Mouse (Mus musculus) gastrocnemius, adult 2 months (tissue): Measurements from ENCODE around the gene Catip. TPM values are rescaled to one million over a fixed set of nuclear protein-coding genes. Genes with fewer than 3 reads are reported as not detected.

Experiments used
- DNase-seq: peaks from one replicate; pipeline ENCODE4 v3.0.0; 2022
- H3K27ac ChIP-seq: fragments of 200-600 bp; 2 replicates; pipeline ENCODE4 v1.8.1; 2022; ENCODE audit warnings: mild to moderate bottlenecking
- H3K4me3 ChIP-seq: fragments of 200-600 bp; 2 replicates; pipeline ENCODE4 v1.8.1; 2022; ENCODE audit warnings: mild to moderate bottlenecking, moderate library complexity
- CTCF ChIP-seq: fragments of 200-600 bp; IDR thresholded peaks from 2 replicates; pipeline ENCODE4 v1.8.1; 2022; ENCODE audit warnings: antibody characterized with exemption, mild to moderate bottlenecking, moderate library complexity
- intact Hi-C: fragments of 180-260 bp; cut with DNase I; formaldehyde crosslinking; loops from one replicate; pipeline ENCODE4 v1.15.1; 2025
- total RNA-seq, 2 experiments: library from RNA; stranded (reverse); gene quantifications; 2 replicates each; pipeline ENCODE4 v1.2.3; 2021

The Catip gene
- total RNA-seq, 2 experiments from 2014 or later = 0.13 TPM; not detected in 1

DNA sequence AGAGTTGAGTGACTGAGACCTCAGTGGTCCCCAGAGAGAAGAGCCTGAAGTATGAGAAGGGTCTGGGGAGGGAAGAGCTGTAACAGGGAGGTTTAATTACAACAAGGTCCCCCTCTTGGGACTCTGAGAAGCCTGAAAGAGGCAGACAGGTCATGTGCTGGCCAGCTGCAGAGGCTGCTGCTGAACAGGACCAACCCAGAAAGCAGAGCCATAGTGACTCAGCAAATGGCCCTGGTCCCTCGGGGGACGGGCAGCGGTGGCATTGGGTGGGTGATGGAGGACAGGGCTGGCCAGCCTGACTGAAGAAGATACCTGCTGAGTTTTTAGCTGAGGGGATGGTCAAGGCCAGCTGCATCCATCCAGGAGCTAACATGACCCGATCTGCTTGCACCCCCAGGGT lies 14.5 kb downstream of the Catip start:
- no peak for TF ChIP-seq CTCF
- peak overlapping the region; percentile 45; the same call in 1 of the 2 replicates for H3K4me3 ChIP-seq
- intact Hi-C loops = no loop called here
- peak; percentile 80 for DNase-seq
- peak overlapping the region; percentile 70 for H3K27ac ChIP-seq

DNA sequence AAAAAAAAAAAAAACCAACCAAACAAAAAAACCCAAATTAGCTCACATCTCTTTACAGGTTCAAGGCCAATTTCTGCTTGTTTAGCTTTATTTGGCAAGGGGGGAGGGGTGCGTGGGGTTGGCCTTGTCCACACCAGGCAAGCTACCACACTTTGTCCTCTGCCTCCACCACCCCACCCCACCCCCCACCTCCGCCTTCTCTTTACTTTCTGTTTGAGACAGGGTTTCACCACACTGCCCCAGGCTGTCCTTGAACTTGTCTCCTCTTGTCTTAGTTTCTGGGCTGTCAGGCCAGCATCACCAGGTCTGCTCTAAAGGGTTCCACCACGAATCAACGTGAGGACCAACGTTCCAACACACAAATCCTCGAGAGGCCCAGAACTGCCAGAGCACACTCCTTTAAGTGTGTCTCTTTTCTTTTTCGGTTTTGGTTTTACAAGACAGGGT lies 17.2 kb downstream of the Catip start:
- Histone ChIP-seq H3K4me3 (no peak overlapping the region), H3K27ac (no peak overlapping the region)
- intact Hi-C loops = no loop called here
- no peak for TF ChIP-seq CTCF
- no peak for DNase-seq

DNA sequence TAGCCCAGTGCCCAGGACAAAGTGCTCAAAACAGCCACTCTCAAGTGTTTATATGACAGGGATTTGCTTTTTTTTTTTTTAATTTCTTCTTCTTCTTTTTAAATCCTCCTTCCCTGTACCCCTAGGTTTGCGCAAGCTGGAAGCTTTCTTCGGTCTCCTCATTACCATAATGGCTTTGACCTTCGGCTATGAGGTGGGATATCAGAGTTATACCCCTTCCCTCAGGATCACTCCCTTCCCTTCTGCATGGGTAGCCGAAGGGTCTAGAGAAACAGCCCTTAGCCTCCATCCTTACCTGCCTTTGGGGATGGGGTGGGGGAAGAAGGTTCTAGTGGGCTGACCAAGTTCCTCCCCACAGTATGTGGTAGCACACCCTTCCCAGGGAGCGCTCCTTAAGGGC lies 18.6 kb downstream of the Catip start:
- Histone ChIP-seq H3K4me3 (no peak overlapping the region), H3K27ac (no peak overlapping the region)
- no peak for DNase-seq
- intact Hi-C loops = no loop called here
- TF ChIP-seq CTCF = no peak

DNA sequence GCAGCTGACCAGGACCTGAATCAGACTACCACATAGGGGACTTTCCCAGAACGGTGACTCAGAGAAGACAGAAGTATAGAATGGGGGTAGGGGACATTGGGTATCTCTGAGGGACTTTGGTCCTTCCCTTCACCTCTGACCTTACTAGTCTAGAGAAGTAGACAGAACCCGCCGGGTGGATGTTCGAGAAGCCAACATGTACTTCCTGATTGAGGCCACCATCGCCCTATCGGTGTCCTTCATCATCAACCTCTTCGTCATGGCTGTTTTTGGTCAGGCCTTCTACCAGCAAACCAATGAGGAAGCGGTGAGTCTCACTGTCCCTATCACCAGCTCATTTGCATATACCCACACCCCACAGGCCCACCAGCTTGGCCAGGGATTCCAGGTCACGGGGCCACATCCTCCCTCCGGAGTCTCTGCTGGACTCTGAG lies 19.7 kb downstream of the Catip start:
- no peak for DNase-seq
- H3K27ac ChIP-seq = no peak overlapping the region

DNA sequence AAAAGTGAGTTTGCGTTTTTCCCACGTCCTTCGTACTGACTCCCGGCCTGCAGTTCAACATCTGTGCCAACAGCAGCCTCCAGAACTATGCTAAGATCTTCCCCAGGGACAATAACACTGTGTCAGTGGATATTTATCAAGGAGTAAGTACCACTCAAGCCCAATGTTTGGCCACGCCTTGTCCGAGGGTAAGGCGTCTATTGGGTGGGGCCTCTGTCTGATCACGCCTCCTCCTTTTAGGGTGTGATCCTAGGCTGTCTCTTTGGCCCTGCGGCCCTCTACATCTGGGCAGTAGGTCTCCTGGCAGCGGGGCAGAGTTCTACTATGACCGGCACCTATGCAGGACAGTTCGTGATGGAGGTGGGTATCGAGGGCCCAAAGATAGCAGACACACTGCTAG lies 21.5 kb downstream of the Catip start:
- TF ChIP-seq CTCF = no peak
- intact Hi-C loops = no loop called here
- Histone ChIP-seq H3K4me3 (no peak overlapping the region), H3K27ac (no peak overlapping the region)
- DNase-seq = no peak

More for the DNA sequence above, 19.7 kb downstream of the Catip start:
- no peak overlapping the region for H3K4me3 ChIP-seq
- TF ChIP-seq CTCF = no peak
- intact Hi-C loops = no loop called here

DNA sequence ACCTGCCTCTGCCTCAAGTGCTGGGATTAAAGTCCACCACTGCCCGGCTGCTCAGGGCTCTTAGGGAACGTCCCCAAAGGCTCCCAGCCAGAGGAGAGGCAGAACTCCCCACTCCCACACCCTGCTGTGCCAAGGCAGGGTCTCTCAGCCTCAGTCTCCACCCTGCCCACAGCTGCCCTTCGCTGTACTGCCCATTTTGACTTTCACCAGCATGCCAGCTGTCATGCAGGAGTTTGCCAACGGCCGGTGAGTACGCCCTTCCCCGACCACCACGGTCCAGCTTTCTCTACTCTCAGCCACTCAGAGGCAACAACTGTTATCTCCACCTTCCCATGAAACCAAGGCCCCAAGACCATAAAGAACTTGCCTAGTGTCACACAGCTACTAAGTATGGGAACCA lies 22.6 kb downstream of the Catip start:
- intact Hi-C loops = no loop called here
- Histone ChIP-seq H3K4me3 (no peak overlapping the region), H3K27ac (no peak overlapping the region)
- no peak for TF ChIP-seq CTCF
- DNase-seq = no peak

DNA sequence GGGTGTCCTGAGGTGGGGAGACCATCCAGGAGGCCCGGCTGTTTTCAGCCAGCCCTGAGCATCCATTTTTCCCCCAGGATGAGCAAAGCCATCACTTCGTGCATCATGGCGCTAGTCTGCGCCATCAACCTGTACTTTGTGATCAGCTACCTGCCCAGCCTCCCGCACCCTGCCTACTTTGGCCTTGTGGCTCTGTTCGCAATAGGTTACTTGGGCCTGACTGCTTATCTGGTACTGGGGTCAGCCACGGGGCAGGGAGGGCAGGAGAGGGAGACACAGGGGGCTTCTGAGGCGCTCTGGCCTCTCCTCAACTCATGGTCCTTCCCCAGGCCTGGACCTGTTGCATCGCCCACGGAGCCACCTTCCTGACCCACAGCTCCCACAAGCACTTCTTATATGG lies 23.2 kb downstream of the Catip start:
- intact Hi-C loops = loop anchor here (5.0 kb wide), 1 partner anchor 178 kb away; no protein-coding TSS in a partner anchor

DNA sequence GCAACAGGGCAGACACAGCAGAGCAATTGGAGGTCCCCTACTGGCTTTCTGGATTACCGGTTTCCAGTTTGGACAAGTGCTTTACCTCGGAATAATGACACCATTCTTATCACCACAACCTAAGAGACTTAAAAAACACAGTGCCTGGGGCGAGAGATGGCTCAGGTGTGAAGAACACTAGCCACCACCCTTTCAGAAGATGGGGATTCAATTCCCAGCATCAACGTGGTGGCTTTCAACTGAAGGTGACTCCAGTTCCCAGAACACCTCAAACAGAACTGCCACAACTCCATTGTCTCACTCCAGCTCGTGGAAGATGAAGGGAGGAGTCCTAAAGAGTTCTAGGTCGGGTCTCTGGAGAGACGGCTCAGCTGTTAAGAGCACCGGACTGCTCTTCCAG lies 23.6 kb downstream of the Catip start:
- Histone ChIP-seq H3K4me3 (no peak overlapping the region), H3K27ac (peak overlapping the region; percentile 98; the same call in 1 of the 2 replicates)
- no peak for DNase-seq
- intact Hi-C loops = loop anchor here (5.0 kb wide), 1 partner anchor 178 kb away; no protein-coding TSS in a partner anchor
- TF ChIP-seq CTCF = no peak

More for the DNA sequence above, 23.2 kb downstream of the Catip start:
- no peak overlapping the region for H3K4me3 ChIP-seq
- no peak for DNase-seq
- TF ChIP-seq CTCF = no peak
- no peak overlapping the region for H3K27ac ChIP-seq

DNA sequence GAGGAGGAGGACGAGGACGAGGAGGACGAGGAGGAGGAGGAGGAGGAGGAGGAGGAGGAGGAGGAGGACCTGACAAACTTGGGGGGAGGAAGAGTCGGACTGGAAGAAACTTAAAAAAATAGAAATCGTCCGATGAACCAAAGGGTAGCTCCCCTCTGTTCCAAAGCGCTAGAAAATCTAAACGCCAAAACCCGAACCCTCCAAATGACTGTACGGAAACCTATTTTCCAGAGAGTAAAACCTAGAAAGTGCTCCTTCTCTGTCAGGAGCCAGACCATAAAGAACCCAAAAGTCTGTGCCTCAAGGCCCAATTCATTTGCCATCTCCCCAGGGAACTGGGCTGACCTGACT lies 24.4 kb downstream of the Catip start:
- intact Hi-C loops = loop anchor here (5.0 kb wide), 1 partner anchor 179 kb away; no protein-coding TSS in a partner anchor

DNA sequence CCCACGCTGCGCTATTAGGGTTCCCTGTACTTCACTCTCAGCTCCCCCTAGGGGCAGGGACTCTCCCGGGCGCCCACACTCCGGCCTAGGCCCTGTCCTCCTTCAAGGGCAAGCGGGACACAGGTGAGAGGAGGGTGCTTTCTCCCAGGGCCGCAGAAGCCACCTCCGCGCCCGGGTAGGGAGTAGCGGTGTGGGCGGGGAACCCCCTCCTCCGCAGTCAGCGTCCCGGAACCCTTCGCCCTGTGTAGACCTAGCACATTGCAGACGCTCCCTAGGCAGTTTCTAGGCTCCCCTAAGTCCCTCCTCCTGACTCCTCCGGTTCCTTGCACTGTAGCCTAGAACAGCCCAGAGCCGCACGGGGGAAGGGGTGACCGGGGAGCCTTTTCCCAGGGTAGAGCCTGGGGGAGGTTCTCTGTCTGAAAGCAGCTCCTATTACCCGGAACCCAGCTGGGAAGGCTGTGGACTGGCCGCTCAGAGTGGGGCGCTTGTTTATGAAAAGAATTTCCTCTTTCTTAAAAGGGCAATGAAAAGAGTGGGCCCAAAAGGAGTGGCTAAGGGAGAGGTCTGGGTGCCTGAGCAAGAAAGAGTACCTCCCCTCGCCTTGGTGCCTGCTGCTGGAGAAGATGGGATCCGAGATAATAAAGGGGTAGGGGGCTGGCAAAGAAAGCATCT lies 24.9 kb downstream of the Catip start:
- peak overlapping the region; percentile 69 for H3K4me3 ChIP-seq
- intact Hi-C loops = loop anchor here (5.0 kb wide), 1 partner anchor 180 kb away; no protein-coding TSS in a partner anchor
- peak overlapping the region; percentile 98 for H3K27ac ChIP-seq

More for the DNA sequence above, 24.4 kb downstream of the Catip start:
- H3K27ac ChIP-seq = peak overlapping the region; percentile 98
- H3K4me3 ChIP-seq = peak overlapping the region; percentile 69
- no peak for DNase-seq
- TF ChIP-seq CTCF = no peak

DNA sequence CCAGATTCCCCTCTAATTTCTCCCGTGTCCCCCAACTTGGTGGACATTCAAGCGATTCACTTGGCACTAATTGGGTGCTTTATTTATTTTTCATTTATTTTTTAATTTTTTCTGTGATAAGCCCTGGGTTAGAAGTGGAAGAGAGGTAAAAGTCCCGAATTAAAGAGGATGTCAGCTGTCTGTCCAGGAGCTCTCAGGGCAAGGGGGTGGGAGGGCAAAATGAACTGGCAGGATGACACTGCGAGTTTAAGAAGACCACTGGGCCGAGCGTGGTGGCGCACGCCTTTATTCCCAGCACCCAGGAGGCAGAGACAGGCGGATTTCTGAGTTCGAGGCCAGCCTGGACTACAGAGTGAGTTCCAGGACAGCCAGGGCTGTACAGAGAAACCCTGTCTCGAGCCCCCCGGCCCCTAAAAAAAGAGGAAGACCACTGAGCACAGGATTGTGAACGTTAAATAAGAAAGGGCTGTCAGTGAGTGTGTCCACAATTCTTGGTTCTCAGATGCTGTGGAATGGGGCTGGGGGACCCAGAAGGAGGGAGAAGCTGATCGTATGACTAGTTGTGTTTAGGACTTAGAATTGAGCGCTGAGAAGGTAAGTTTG lies 25.6 kb downstream of the Catip start:
- H3K27ac ChIP-seq = peak overlapping the region; percentile 98
- H3K4me3 ChIP-seq = peak overlapping the region; percentile 69
- DNase-seq = no peak
- no peak for TF ChIP-seq CTCF
- intact Hi-C loops = loop anchor here (5.0 kb wide), 1 partner anchor 180 kb away; no protein-coding TSS in a partner anchor

More for the DNA sequence above, 24.9 kb downstream of the Catip start:
- TF ChIP-seq CTCF = peak; percentile 77
- peak; percentile 95 for DNase-seq

DNA sequence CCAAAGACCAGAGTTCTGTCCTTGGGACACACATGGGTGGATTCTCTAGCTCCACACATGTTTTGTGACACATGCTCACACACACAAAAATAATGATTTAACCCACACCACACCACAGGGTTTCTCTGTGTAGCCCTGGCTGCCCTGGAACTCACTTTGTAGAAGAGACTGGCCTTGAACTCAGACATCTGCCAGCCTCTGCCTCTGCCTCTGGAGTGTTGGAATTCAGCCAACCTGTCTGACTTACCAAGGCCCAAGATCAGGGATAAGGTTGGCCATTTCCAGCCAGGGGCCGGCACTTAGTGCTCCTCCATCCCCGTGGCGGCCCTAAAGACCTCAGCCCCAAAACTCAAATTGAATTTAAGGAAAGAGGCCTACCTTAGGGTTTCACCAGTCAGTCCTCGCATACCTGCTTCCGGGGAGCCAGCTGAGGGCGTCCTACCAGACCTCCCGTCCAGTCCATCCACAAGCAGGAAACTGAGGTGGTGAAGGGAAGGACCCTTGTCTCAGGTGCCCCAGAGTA lies 26.6 kb downstream of the Catip start:
- no peak for TF ChIP-seq CTCF
- intact Hi-C loops = loop anchor here (5.0 kb wide), 1 partner anchor 181 kb away; no protein-coding TSS in a partner anchor
- DNase-seq = no peak
- H3K4me3 ChIP-seq = no peak overlapping the region
- H3K27ac ChIP-seq = peak overlapping the region; percentile 98

DNA sequence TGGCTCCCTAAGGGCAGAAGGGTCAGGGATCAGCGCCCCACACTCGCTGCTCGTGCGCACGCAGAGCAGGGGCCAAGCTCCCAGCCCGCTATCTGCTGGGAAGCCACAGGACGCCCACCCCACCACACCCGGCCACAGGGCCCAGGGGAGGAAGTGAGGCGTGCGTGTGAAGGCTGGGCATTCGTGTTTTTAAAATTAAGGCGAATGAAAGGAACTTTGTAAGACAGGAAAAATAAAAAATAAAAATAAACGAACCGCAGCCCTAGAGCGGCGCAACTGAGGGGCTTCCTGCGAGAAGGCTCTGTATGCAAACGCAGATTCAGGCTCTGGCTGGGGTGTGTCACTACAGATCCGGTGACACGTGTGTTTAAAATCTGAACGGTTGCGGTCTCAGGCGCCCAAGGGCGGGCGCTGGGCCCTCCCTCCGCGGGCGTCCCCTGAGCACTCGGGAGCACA lies 28.0 kb downstream of the Catip start:
- Histone ChIP-seq H3K27ac (peak overlapping the region; percentile 98), H3K4me3 (peak overlapping the region; percentile 99)
- TF ChIP-seq CTCF = no peak
- DNase-seq = peak; percentile 58
- intact Hi-C loops = loop anchor here (5.0 to 10.0 kb wide), 2 partner anchors 183 to 925 kb away; partner anchors contain the start of gene Dnpep
